7 mouse cellular contexts compared by ENCODE assay signal in genomic region chr1:98095246-98095990, GRCm38 (mm10). TPM values are rescaled to one million over a fixed set of nuclear protein-coding genes. Genes with fewer than 3 reads are reported as not detected.
DNase-seq lines count a peak whose midpoint lies in the region; ATAC-seq and TF ChIP-seq lines count a peak whose summit lies in the region.

Gene Pam, minus strand, starts transcription at chr1:98095646.

- ATAC-seq in embryonic facial prominence, embryonic 13.5 days (ENCODE audit: insufficient number of reproducible peaks, insufficient read depth, low FRiP score, low TSS enrichment, low read depth): peak; percentile 88
- peak; percentile 90 for ATAC-seq in limb, embryonic 11.5 days (ENCODE audit: insufficient number of reproducible peaks, low FRiP score, low TSS enrichment, low read depth)
- ATAC-seq in midbrain, embryonic 12.5 days (ENCODE audit: low FRiP score, low read depth): peak; percentile 91

- peaks cover 7% of the 10 kb centered on the region; the same call in 1 of the 2 replicates for H3K4me1 ChIP-seq in embryonic facial prominence, embryonic 13.5 days
- no peaks in the 10 kb centered on the region for H3K4me1 ChIP-seq in limb, embryonic 11.5 days (ENCODE audit: control insufficient read depth, insufficient read depth, low read length)
- H3K4me1 ChIP-seq in midbrain, embryonic 12.5 days: peaks cover 13% of the 10 kb centered on the region
- peaks cover 7% of the 10 kb centered on the region; the same call in 1 of the 2 replicates for H3K4me1 ChIP-seq in small intestine, adult 2 months (ENCODE audit: control insufficient read depth, insufficient read depth, insufficient read length, low read length)

- H3K4me3 ChIP-seq in embryonic facial prominence, embryonic 13.5 days: peak within 1 kb of the TSS; percentile 77
- H3K4me3 ChIP-seq in limb, embryonic 11.5 days (ENCODE audit: low read depth, low read length): peak within 1 kb of the TSS; percentile 46
- H3K4me3 ChIP-seq in midbrain, embryonic 12.5 days: peak within 1 kb of the TSS; percentile 74
- H3K4me3 ChIP-seq in small intestine, adult 2 months (ENCODE audit: low read depth, low read length): peak within 1 kb of the TSS; percentile 93

- peak within 1 kb of the TSS; percentile 81 for H3K9ac ChIP-seq in embryonic facial prominence, embryonic 13.5 days
- peak within 1 kb of the TSS; percentile 78 for H3K9ac ChIP-seq in limb, embryonic 11.5 days (ENCODE audit: low read length)
- H3K9ac ChIP-seq in midbrain, embryonic 12.5 days (replicated peaks): peak within 1 kb of the TSS; percentile 74

- under 1% methylated on average over 75 of the region's 82 CpGs for WGBS in embryonic facial prominence, embryonic 13.5 days
- WGBS in limb, embryonic 11.5 days: under 1% methylated on average over 61 of the region's 82 CpGs
- under 1% methylated on average over 78 of the region's 82 CpGs for WGBS in midbrain, embryonic 12.5 days
- WGBS in small intestine, adult 2 months: under 1% methylated on average over 79 of the region's 82 CpGs

- no peaks in the 10 kb centered on the region; the same call in 1 of the 2 replicates for H3K27me3 ChIP-seq in embryonic facial prominence, embryonic 13.5 days
- H3K27me3 ChIP-seq in limb, embryonic 11.5 days (ENCODE audit: control insufficient read depth, insufficient read depth, low read length): no peaks in the 10 kb centered on the region
- H3K27me3 ChIP-seq in midbrain, embryonic 12.5 days: no peaks in the 10 kb centered on the region
- H3K27me3 ChIP-seq in small intestine, adult 2 months (ENCODE audit: control insufficient read depth, insufficient read depth, low read length): no peaks in the 10 kb centered on the region

- peak; percentile 28; the same call in 1 of the 2 replicates for TF ChIP-seq POLR2A in small intestine, adult 2 months (IDR thresholded peaks at IDR 0.05; ENCODE audit: low read depth, low read length)

- no peaks in the 10 kb centered on the region for H3K36me3 ChIP-seq in embryonic facial prominence, embryonic 13.5 days
- H3K36me3 ChIP-seq in limb, embryonic 11.5 days (ENCODE audit: control insufficient read depth, insufficient read depth, low read length): no peaks in the 10 kb centered on the region
- no peaks in the 10 kb centered on the region for H3K36me3 ChIP-seq in midbrain, embryonic 12.5 days
- H3K36me3 ChIP-seq in small intestine, adult 2 months (ENCODE audit: control insufficient read depth, insufficient read depth, low read length): no peaks in the 10 kb centered on the region

- H3K4me2 ChIP-seq in embryonic facial prominence, embryonic 13.5 days: peak within 1 kb of the TSS; percentile 84
- peak within 1 kb of the TSS; percentile 53 for H3K4me2 ChIP-seq in limb, embryonic 11.5 days (ENCODE audit: low read depth, severe bottlenecking)
- peak within 1 kb of the TSS; percentile 68 for H3K4me2 ChIP-seq in midbrain, embryonic 12.5 days (replicated peaks)

- no peak for TF ChIP-seq CTCF in small intestine, adult 2 months (IDR thresholded peaks at IDR 0.05; ENCODE audit: extremely low read depth, insufficient read length, insufficient replicate concordance, low read depth, low read length)

- no peaks in the 10 kb centered on the region for H3K9me3 ChIP-seq in embryonic facial prominence, embryonic 13.5 days
- H3K9me3 ChIP-seq in limb, embryonic 11.5 days (ENCODE audit: control insufficient read depth, low read length): no peaks in the 10 kb centered on the region
- no peaks in the 10 kb centered on the region for H3K9me3 ChIP-seq in midbrain, embryonic 12.5 days

- peak within 1 kb of the TSS; percentile 82 for H3K27ac ChIP-seq in embryonic facial prominence, embryonic 13.5 days
- 0 out of 2 replicates have a peak within 1 kb of the TSS, but pooled peaks have one; percentile 30 for H3K27ac ChIP-seq in limb, embryonic 11.5 days (replicated peaks; ENCODE audit: low read depth, low read length)
- peak within 1 kb of the TSS; percentile 84 for H3K27ac ChIP-seq in midbrain, embryonic 12.5 days (replicated peaks)
- H3K27ac ChIP-seq in small intestine, adult 2 months (ENCODE audit: insufficient read depth, low read depth, low read length): peak within 1 kb of the TSS; percentile 74

- DNase-seq in adrenal gland, postnatal 4 days (ENCODE audit: low spot score in 2 of 2): peak; percentile 72 to 75
- peak; percentile 88 to 93 for DNase-seq in heart, adult 18-20 months
- peak; percentile 90 for DNase-seq in kidney, adult 18-20 months
- DNase-seq in limb, embryonic 11.5 days (ENCODE audit: low spot score): peak; percentile 81

RNA-seq across cellular contexts. Expression of gene Pam, which starts in this region (rescaled TPM):
- total RNA-seq in adrenal gland, postnatal 4 days (2021): 100 to 1,000 TPM; 299 to 310 TPM
- polyA plus RNA-seq in embryonic facial prominence, embryonic 13.5 days (2015; fragmentation: Nextera tagmentation; extraction: Ambion mirVana): 51.8 and 53.5 TPM in 2 replicates
- 100 to 1,000 TPM; 672 to 774 TPM for total RNA-seq in heart, adult 18-20 months (2021)
- polyA plus RNA-seq in limb, embryonic 11.5 days (2014; fragmentation: Nextera tagmentation; extraction: Ambion mirVana): 17.7 and 18.0 TPM in 2 replicates
- polyA plus RNA-seq in midbrain, embryonic 12.5 days (2016; fragmentation: Nextera tagmentation; extraction: Ambion mirVana): 27.2 and 28.7 TPM in 2 replicates
- 71.5 and 99.5 TPM in 2 replicates for polyA plus RNA-seq in small intestine, adult 2 months (2012; rRNA removed)

Comparison
In these comparisons a context has a peak if more than half of its experiments do, and no peak if none do; other contexts are left out.
1. Peak in every context shown above with its lines: DNase-seq, ATAC-seq, H3K4me3 ChIP-seq and H3K27ac ChIP-seq.
2. H3K27ac ChIP-seq: peak in every context shown above with its lines; median percentile 84 in midbrain, embryonic 12.5 days; 82 in embryonic facial prominence, embryonic 13.5 days; 74 in small intestine, adult 2 months; 30 in limb, embryonic 11.5 days.